Mouse (Mus musculus) MEL (cell line): Measurements from ENCODE around the gene Zap70. TPM values are rescaled to one million over a fixed set of nuclear protein-coding genes. Genes with fewer than 3 reads are reported as not detected.

Experiments used
- DNase-seq: peaks from one replicate; pipeline ENCODE4 v3.0.0; 2011; ENCODE audit warnings: low read depth, low spot score
- H3K27ac ChIP-seq: 2 replicates; pipeline ENCODE4 v1.5.1; 2012; ENCODE audit warnings: low read depth, mild to moderate bottlenecking, control low read depth, low read length, moderate library complexity; ENCODE audit not compliant: control insufficient read depth
- H3K27me3 ChIP-seq, 2 experiments: fragments of 150-350 bp in 1 of 2; sonication (generic) in 1 of 2; 2 replicates each; pipeline ENCODE4 v1.6.1; 2012; ENCODE audit warnings: low read length in 2 of 2, mild to moderate bottlenecking in 2 of 2, improper control_type of control experiment in 1 of 2, moderate library complexity in 1 of 2; ENCODE audit not compliant: insufficient read depth in 2 of 2, control insufficient read depth in 1 of 2
- H3K36me3 ChIP-seq, 2 experiments: 2 replicates each; pipeline ENCODE4 v1.6.1; 2012 to 2014; ENCODE audit warnings: low read length in 2 of 2, improper control_type of control experiment in 1 of 2, inconsistent platforms in 1 of 2, mild to moderate bottlenecking in 1 of 2; ENCODE audit not compliant: insufficient read depth in 2 of 2, control insufficient read depth in 1 of 2
- H3K4me1 ChIP-seq, 2 experiments: fragments of 150-350 bp in 1 of 2; sonication (generic) in 1 of 2; 2 replicates each; pipeline ENCODE4 v1.6.1; 2012; ENCODE audit warnings: low read length in 2 of 2, improper control_type of control experiment in 1 of 2, mild to moderate bottlenecking in 1 of 2; ENCODE audit not compliant: insufficient read depth in 2 of 2, control insufficient read depth in 1 of 2
- H3K4me3 ChIP-seq, 2 experiments: fragments of 150-350 bp in 1 of 2; sonication (generic) in 1 of 2; 2 replicates each; pipeline ENCODE4 v1.5.1; 2012; ENCODE audit warnings: low read depth in 2 of 2, low read length in 2 of 2, mild to moderate bottlenecking in 2 of 2, moderate library complexity in 2 of 2, control low read depth in 1 of 2, improper control_type of control experiment in 1 of 2; ENCODE audit not compliant: control insufficient read depth in 1 of 2, insufficient read depth in 1 of 2
- H3K79me2 ChIP-seq: 2 replicates; pipeline ENCODE4 v1.6.1; 2012; ENCODE audit warnings: mild to moderate bottlenecking, low read length, moderate library complexity; ENCODE audit not compliant: control insufficient read depth, poor library complexity, insufficient read depth
- H3K9ac ChIP-seq: 2 replicates; pipeline ENCODE4 v1.6.1; 2012; ENCODE audit warnings: low read depth, mild to moderate bottlenecking, control low read depth, low read length, moderate library complexity; ENCODE audit not compliant: control insufficient read depth, poor library complexity, severe bottlenecking
- H3K9me3 ChIP-seq: fragments of 150-350 bp; sonication (generic); replicated peaks from 2 replicates; pipeline ENCODE4 v1.6.1; 2012; ENCODE audit warnings: mild to moderate bottlenecking, low read length, improper control_type of control experiment, moderate library complexity; ENCODE audit not compliant: insufficient read depth
- CHD1 ChIP-seq: IDR thresholded peaks from 2 replicates; pipeline ENCODE4 v1.6.1; 2012; ENCODE audit warnings: low read depth, mild to moderate bottlenecking, inconsistent platforms, low read length, improper control_type of control experiment
- CHD2 ChIP-seq: IDR thresholded peaks from 2 replicates; pipeline ENCODE4 v1.6.1; 2011; ENCODE audit warnings: low read length, improper control_type of control experiment
- CTCF ChIP-seq, 3 experiments: IDR thresholded peaks in 2 of 3; conservative IDR thresholded peaks in 1 of 3; 2 replicates each; pipeline ENCODE4 v1.5.1; 2011 to 2012; ENCODE audit warnings: low read length in 3 of 3, low read depth in 2 of 3, mild to moderate bottlenecking in 2 of 3, improper control_type of control experiment in 1 of 3, inconsistent platforms in 1 of 3, mixed read lengths in 1 of 3, moderate library complexity in 1 of 3; ENCODE audit not compliant: control insufficient read depth in 1 of 3, insufficient read depth in 1 of 3, poor library complexity in 1 of 3, severe bottlenecking in 1 of 3
- ELF1 ChIP-seq: IDR thresholded peaks from 2 replicates; pipeline ENCODE4 v1.6.1; 2014; ENCODE audit warnings: low read depth, mild to moderate bottlenecking, inconsistent platforms, low read length, improper control_type of control experiment, moderate library complexity
- EP300 ChIP-seq, 2 experiments: IDR thresholded peaks; 2 replicates each; pipeline ENCODE4 v1.6.1; 2011; ENCODE audit warnings: improper control_type of control experiment in 2 of 2, low read length in 2 of 2, low read depth in 1 of 2, mild to moderate bottlenecking in 1 of 2
- KAT2A ChIP-seq: conservative IDR thresholded peaks from 2 replicates; pipeline ENCODE4 v1.6.1; 2012; ENCODE audit warnings: low read depth, low read length, improper control_type of control experiment, inconsistent platforms
- MYB ChIP-seq: IDR thresholded peaks from 2 replicates; pipeline ENCODE4 v1.6.1; 2011; ENCODE audit warnings: mild to moderate bottlenecking, low read depth, low read length, improper control_type of control experiment
- MYC ChIP-seq: IDR thresholded peaks from 2 replicates; pipeline ENCODE4 v1.6.1; 2011; ENCODE audit warnings: low read depth, mild to moderate bottlenecking, low read length, improper control_type of control experiment, moderate library complexity
- NELFE ChIP-seq: IDR thresholded peaks from 2 replicates; pipeline ENCODE4 v1.6.1; 2011; ENCODE audit warnings: low read depth, low read length, improper control_type of control experiment
- NRF1 ChIP-seq: IDR thresholded peaks from 2 replicates; pipeline ENCODE4 v1.6.1; 2014; ENCODE audit warnings: low read depth, mild to moderate bottlenecking, inconsistent platforms, low read length, improper control_type of control experiment, moderate library complexity; ENCODE audit not compliant: poor library complexity, insufficient read depth, severe bottlenecking
- POLR2AphosphoS5 ChIP-seq: IDR thresholded peaks from 2 replicates; pipeline ENCODE4 v1.6.1; 2012; ENCODE audit warnings: low read depth, borderline replicate concordance, mild to moderate bottlenecking, inconsistent platforms, low read length, moderate library complexity, mixed read lengths
- RAD21 ChIP-seq: IDR thresholded peaks from 2 replicates; pipeline ENCODE4 v1.6.1; 2011; ENCODE audit warnings: mild to moderate bottlenecking, low read depth, low read length, improper control_type of control experiment
- RCOR1 ChIP-seq: IDR thresholded peaks from 2 replicates; pipeline ENCODE4 v1.6.1; 2012; ENCODE audit warnings: low read depth, mild to moderate bottlenecking, inconsistent platforms, low read length, improper control_type of control experiment
- SMC3 ChIP-seq: IDR thresholded peaks from 2 replicates; pipeline ENCODE4 v1.6.1; 2011; ENCODE audit warnings: low read depth, low read length, improper control_type of control experiment
- TCF12 ChIP-seq: IDR thresholded peaks from 2 replicates; pipeline ENCODE4 v1.6.1; 2014; ENCODE audit warnings: low read depth, mild to moderate bottlenecking, inconsistent platforms, low read length, improper control_type of control experiment, moderate library complexity
- ZC3H11A ChIP-seq: IDR thresholded peaks from 2 replicates; pipeline ENCODE4 v1.6.1; 2012; ENCODE audit warnings: low read depth, mild to moderate bottlenecking, inconsistent platforms, low read length, improper control_type of control experiment
- polyA plus RNA-seq, 2 experiments: library from polyadenylated mRNA; stranded (reverse) in 1 of 2; unstranded in 1 of 2; fragments of >175 nt in 1 of 2; fragments of >200 nt in 1 of 2; gene quantifications; 2 replicates each; pipeline versions ENCODE4 v1.2.1 to v1.2.4; 2012; ENCODE audit warnings: low replicate concordance in 2 of 2, low read depth in 1 of 2; ENCODE audit not compliant: insufficient read length in 2 of 2, insufficient read depth in 1 of 2, missing spikeins in 1 of 2
- total RNA-seq: library from RNA; depleted of rRNA; stranded (reverse); fragments of 300-350 nt; gene quantifications from 2 replicates; pipeline ENCODE4 v1.2.3, GENCODE M21; 2012

Zap70 gene
- total and polyA plus RNA-seq, 3 experiments = not detected

DNA sequence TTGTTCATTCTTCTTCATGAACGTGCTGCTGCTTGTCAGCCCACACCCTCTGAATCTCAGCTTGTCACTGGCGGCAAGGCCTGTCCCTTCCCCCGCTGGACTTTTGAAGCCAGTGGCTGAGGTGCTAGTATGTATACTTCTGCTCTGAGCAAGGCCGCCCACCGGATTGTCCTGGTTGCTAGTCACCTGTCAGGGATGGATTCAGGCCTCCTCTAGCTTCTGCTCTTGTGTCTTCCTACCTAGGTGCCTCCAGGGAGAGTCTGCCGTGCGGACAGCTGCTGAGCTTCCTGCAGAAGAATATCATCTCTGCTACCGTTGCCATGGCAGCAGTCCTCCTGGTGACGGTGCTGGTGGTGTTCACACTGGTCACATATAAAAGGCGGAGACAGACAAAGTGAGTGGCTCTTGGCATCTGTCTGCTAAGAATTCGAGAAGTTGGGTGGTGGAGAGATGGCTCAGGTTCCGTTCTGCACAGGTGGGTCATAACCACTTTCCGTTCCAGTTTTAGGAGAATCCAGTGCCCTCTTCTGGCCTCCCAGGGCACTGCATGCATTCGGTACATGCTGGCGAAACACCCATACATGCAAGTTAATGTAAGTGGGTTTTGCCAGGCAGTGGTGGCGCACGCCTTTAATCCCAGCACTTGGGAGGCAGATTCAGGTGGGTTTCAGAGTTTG, 17.2 kb upstream of the Zap70 start:
- Histone ChIP-seq H3K36me3 (no peaks in the 10 kb centered on the region), H3K79me2 (no peaks in the 10 kb centered on the region), H3K9ac (no peak overlapping the region), H3K4me1 (peaks cover 0 to 5% of the 10 kb centered on the region in 2 experiments; a peak in 1 of 4 replicates), H3K27ac (no peak overlapping the region)
- DNase-seq = peak; percentile 70
- peak; percentile 36; the same call in 1 of the 2 replicates for TF ChIP-seq ZC3H11A
- TF ChIP-seq CTCF (IDR thresholded peaks at IDR 0.05 in 2 of 3, conservative IDR thresholded peaks at IDR 0.05 in 1 of 3; ENCODE audit: control insufficient read depth in 1 of 3, insufficient read depth in 1 of 3, low read depth in 2 of 3, low read length in 3 of 3, poor library complexity in 1 of 3, severe bottlenecking in 1 of 3) = peak; percentile 76 to 81 (median 77)
- TF ChIP-seq RCOR1 = no peak
- TF ChIP-seq RAD21 = peak; percentile 47
- TF ChIP-seq SMC3 = peak; percentile 76
- TF ChIP-seq, all 39 proteins: peak for 4
- Histone ChIP-seq H3K4me3 (no peak overlapping the region), H3K9me3 (no peaks in the 10 kb centered on the region), H3K27me3 (peaks cover 0 to 4% of the 10 kb centered on the region in 2 experiments; a peak in 2 of 4 replicates)

DNA sequence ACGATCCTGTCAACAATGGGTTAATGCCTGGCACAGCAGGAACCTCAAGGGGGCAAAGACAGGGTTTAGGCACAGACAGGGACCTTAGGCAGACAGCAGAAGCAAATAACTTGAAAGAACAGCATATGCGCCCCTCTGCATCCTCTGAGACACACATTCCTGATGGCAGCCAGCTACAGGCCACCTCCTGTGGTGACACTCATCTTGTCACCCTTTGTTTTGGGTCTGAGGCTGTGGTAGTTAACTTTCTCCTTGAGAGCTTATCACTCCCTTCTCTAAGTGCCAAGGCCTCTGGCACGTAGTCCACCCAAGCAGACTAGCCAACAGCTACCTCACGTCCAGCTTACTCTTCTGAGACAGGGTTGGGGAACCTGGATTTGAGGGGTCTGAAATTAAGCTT, 15.9 kb upstream of the Zap70 start:
- Histone ChIP-seq H3K4me1 (peaks cover 0 to 5% of the 10 kb centered on the region in 2 experiments; a peak in 1 of 4 replicates), H3K4me3 (no peak overlapping the region), H3K9me3 (no peaks in the 10 kb centered on the region), H3K79me2 (no peaks in the 10 kb centered on the region), H3K27me3 (peaks cover 0 to 4% of the 10 kb centered on the region in 2 experiments; a peak in 1 of 4 replicates), H3K27ac (no peak overlapping the region), H3K9ac (no peak overlapping the region), H3K36me3 (no peaks in the 10 kb centered on the region)
- no peak for DNase-seq
- TF ChIP-seq NELFE = no peak
- no peak for TF ChIP-seq NRF1
- TF ChIP-seq KAT2A = no peak
- no peak for TF ChIP-seq ZC3H11A
- TF ChIP-seq MYB = no peak
- TF ChIP-seq MYC = no peak
- TF ChIP-seq CHD1 = no peak
- no peak for TF ChIP-seq POLR2AphosphoS5
- no peak for TF ChIP-seq TCF12
- no peak for TF ChIP-seq EP300 (IDR thresholded peaks at IDR 0.05; ENCODE audit: low read depth in 1 of 2, low read length in 2 of 2)
- TF ChIP-seq ELF1 = no peak
- no peak for TF ChIP-seq CHD2
